Mouse (Mus musculus) midbrain, embryonic 16.5 days (tissue): ENCODE measurements at regions not wholly inside any gene's neighbourhood (a gene's known extent, or its start where the extent isn't known, plus 50 kb on each side); places are given as distances from the start of the nearest gene placed in this dataset.

Source experiments
- ATAC-seq: fragments of 200-750 bp; cut with Nextera tagmentation; 2 replicates; pipeline ENCODE4 v1.8.0; 2017; ENCODE audit warnings: moderate TSS enrichment
- H3K27ac ChIP-seq: fragments of 300-500 bp; sonication (generic); 2 replicates; pipeline ENCODE4 v1.5.1; 2014; ENCODE audit warnings: mild to moderate bottlenecking, low read length, mixed read lengths
- H3K27me3 ChIP-seq: fragments of 300-500 bp; sonication (generic); 2 replicates; pipeline ENCODE4 v1.6.1; 2014; ENCODE audit warnings: low read depth, low read length, mixed read lengths; ENCODE audit not compliant: control insufficient read depth, insufficient read depth
- H3K36me3 ChIP-seq: fragments of 300-500 bp; sonication (generic); 2 replicates; pipeline ENCODE4 v1.6.1; 2014; ENCODE audit warnings: mild to moderate bottlenecking, low read length, moderate library complexity, mixed read lengths; ENCODE audit not compliant: control insufficient read depth, insufficient read depth
- H3K4me1 ChIP-seq: fragments of 300-500 bp; sonication (generic); 2 replicates; pipeline ENCODE4 v1.6.1; 2014; ENCODE audit warnings: mild to moderate bottlenecking, low read length, mixed read lengths; ENCODE audit not compliant: control insufficient read depth, insufficient read depth
- H3K4me2 ChIP-seq: fragments of 300-500 bp; sonication (generic); 2 replicates; pipeline ENCODE4 v1.6.1; 2014; ENCODE audit warnings: mild to moderate bottlenecking, low read length, mixed read lengths
- H3K4me3 ChIP-seq: fragments of 300-500 bp; sonication (generic); 2 replicates; pipeline ENCODE4 v1.5.1; 2014; ENCODE audit warnings: low read depth, mild to moderate bottlenecking, low read length, moderate library complexity, mixed read lengths
- H3K9ac ChIP-seq: fragments of 300-500 bp; sonication (generic); 2 replicates; pipeline ENCODE4 v1.6.1; 2014; ENCODE audit warnings: low read depth, low read length, mixed read lengths
- H3K9me3 ChIP-seq: fragments of 300-500 bp; sonication (generic); replicated peaks from 2 replicates; pipeline ENCODE4 v1.6.1; 2014; ENCODE audit warnings: mild to moderate bottlenecking, low read length, mixed read lengths; ENCODE audit not compliant: control insufficient read depth, poor library complexity, severe bottlenecking
- WGBS: fragments of 180-500 bp; shearing (Covaris S2); extraction: QIAGEN DNeasy Blood & Tissue Kit; methylation state at CpG from one replicate; pipeline ENCODE4 v1.1.7; 2014; 5-methylcytosine and 5-hydroxymethylcytosine counted together

DNA sequence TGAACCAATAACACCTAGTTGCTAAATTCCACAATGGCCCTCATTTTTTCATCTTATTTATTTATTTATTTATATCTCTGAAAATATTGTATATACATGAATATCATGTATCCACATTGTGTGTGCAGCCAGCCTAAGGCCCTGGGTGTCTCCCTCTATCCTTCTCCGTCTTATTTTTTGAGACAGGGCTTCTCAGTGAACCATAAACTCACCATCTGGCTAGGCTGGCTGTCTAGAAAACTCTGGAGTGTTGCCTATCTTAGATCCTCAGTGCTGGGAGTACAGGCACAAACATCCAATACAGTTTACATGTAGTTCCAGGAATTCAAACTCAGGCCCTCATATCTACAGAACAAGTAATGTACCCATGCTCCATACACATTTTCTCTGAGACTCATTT lies 139.7 kb upstream of the Chrm2 start:
- H3K27ac ChIP-seq: no peak overlapping the region
- no peak overlapping the region for H3K9ac ChIP-seq
- H3K4me3 ChIP-seq: no peak overlapping the region
- no peaks in the 10 kb centered on the region for H3K36me3 ChIP-seq
- H3K27me3 ChIP-seq: no peaks in the 10 kb centered on the region
- H3K4me1 ChIP-seq: no peaks in the 10 kb centered on the region
- no peaks in the 10 kb centered on the region for H3K9me3 ChIP-seq
- ATAC-seq: no peak
- WGBS: 74% methylated on average over 1 of the region's 1 CpGs
- H3K4me2 ChIP-seq: no peak overlapping the region

- WGBS: 39% methylated on average over 4 of the region's 4 CpGs
- no peak for ATAC-seq
- no peaks in the 10 kb centered on the region for H3K36me3 ChIP-seq
These were observed 138.8 kb upstream of the Chrm2 start for GRCm38 (mm10) chr6:36249047-36249446.

GRCm38 (mm10) chr6:36266717-36267402 lies 121.0 kb upstream of the Chrm2 start:
- no peak for ATAC-seq
- Histone ChIP-seq H3K4me2 (no peak overlapping the region), H3K27me3 (no peaks in the 10 kb centered on the region), H3K4me1 (no peaks in the 10 kb centered on the region), H3K36me3 (no peaks in the 10 kb centered on the region), H3K27ac (no peak overlapping the region), H3K9me3 (no peaks in the 10 kb centered on the region), H3K4me3 (no peak overlapping the region), H3K9ac (no peak overlapping the region)
- WGBS: 92% methylated on average over 10 of the region's 10 CpGs

More at GRCm38 (mm10) chr6:36249047-36249446, 138.8 kb upstream of the Chrm2 start:
- no peaks in the 10 kb centered on the region for H3K4me1 ChIP-seq
- no peak overlapping the region for H3K4me2 ChIP-seq
- no peaks in the 10 kb centered on the region for H3K27me3 ChIP-seq
- no peak overlapping the region for H3K4me3 ChIP-seq
- no peaks in the 10 kb centered on the region for H3K9me3 ChIP-seq
- H3K9ac ChIP-seq: no peak overlapping the region
- no peak overlapping the region for H3K27ac ChIP-seq

DNA sequence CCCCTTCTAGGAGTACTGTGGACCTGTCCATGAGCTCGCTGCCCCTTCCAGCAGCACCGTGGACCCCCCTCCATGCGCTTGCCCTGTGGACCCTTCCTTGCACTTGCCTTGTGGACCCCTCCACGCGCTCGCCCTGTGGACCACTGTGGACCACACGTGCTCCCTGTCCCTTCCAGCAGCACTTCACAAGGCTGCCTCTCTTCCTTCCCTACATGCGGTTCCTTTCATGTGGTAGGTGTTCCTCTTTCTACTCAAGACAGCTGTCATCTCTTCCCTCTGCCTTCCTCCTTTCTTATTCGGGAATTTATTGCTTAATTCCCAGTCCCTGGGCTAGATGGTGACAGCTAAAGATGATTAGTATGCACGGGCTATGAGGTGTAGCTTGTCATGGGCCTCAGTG lies 101.2 kb upstream of the Chrm2 start:
- Histone ChIP-seq H3K9ac (no peak overlapping the region), H3K9me3 (no peaks in the 10 kb centered on the region)

GRCm38 (mm10) chr6:36313586-36313985 lies 74.3 kb upstream of the Chrm2 start:
- Histone ChIP-seq H3K27ac (no peak overlapping the region), H3K4me1 (no peaks in the 10 kb centered on the region), H3K9me3 (no peaks in the 10 kb centered on the region), H3K36me3 (no peaks in the 10 kb centered on the region), H3K27me3 (no peaks in the 10 kb centered on the region), H3K4me3 (no peak overlapping the region), H3K4me2 (no peak overlapping the region), H3K9ac (no peak overlapping the region)
- ATAC-seq: no peak
- 52% methylated on average over 1 of the region's 1 CpGs for WGBS

More for the DNA sequence above, 101.2 kb upstream of the Chrm2 start:
- no peak overlapping the region for H3K4me2 ChIP-seq
- ATAC-seq: no peak
- no peaks in the 10 kb centered on the region for H3K4me1 ChIP-seq
- 78% methylated on average over 10 of the region's 10 CpGs for WGBS
- no peak overlapping the region for H3K4me3 ChIP-seq
- no peaks in the 10 kb centered on the region for H3K27me3 ChIP-seq
- no peaks in the 10 kb centered on the region for H3K36me3 ChIP-seq
- no peak overlapping the region for H3K27ac ChIP-seq
